Mouse (Mus musculus) hindbrain, embryonic 11.5 days (tissue): ENCODE measurements at regions not wholly inside any gene's neighbourhood (a gene's known extent, or its start where the extent isn't known, plus 50 kb on each side); places are given as distances from the start of the nearest gene placed in this dataset.

Experiments used
- ATAC-seq: fragments of 200-750 bp; cut with Nextera tagmentation; 2 replicates; pipeline ENCODE4 v1.8.0; 2017; ENCODE audit warnings: mild to moderate bottlenecking, moderate TSS enrichment, moderate library complexity; ENCODE audit not compliant: low FRiP score
- DNase-seq: peaks from one replicate; pipeline ENCODE4 v3.0.0-alpha.2; 2015; ENCODE audit warnings: low spot score
- H3K27ac ChIP-seq: fragments of 300-500 bp; sonication (generic); 2 replicates; pipeline ENCODE4 v1.5.1; 2014; ENCODE audit warnings: mild to moderate bottlenecking, low read depth, low read length
- H3K27me3 ChIP-seq: fragments of 300-500 bp; sonication (generic); 2 replicates; pipeline ENCODE4 v1.6.1; 2014; ENCODE audit warnings: mild to moderate bottlenecking, low read length, moderate library complexity, mixed read lengths; ENCODE audit not compliant: control insufficient read depth, insufficient read depth
- H3K36me3 ChIP-seq: fragments of 300-500 bp; sonication (generic); 2 replicates; pipeline ENCODE4 v1.6.1; 2014; ENCODE audit warnings: mild to moderate bottlenecking, low read length, moderate library complexity, mixed read lengths; ENCODE audit not compliant: control insufficient read depth, insufficient read depth
- H3K4me1 ChIP-seq: fragments of 300-500 bp; sonication (generic); replicated peaks from 2 replicates; pipeline ENCODE4 v1.6.1; 2014; ENCODE audit warnings: low read length, mixed read lengths; ENCODE audit not compliant: control insufficient read depth, insufficient read depth
- H3K4me2 ChIP-seq: fragments of 300-500 bp; sonication (generic); replicated peaks from 2 replicates; pipeline ENCODE4 v1.6.1; 2014; ENCODE audit warnings: mild to moderate bottlenecking, low read depth, low read length
- H3K4me3 ChIP-seq: fragments of 300-500 bp; sonication (generic); 2 replicates; pipeline ENCODE4 v1.5.1; 2014; ENCODE audit warnings: low read depth, low read length
- H3K9ac ChIP-seq: fragments of 300-500 bp; sonication (generic); 2 replicates; pipeline ENCODE4 v1.6.1; 2014; ENCODE audit warnings: low read depth, low read length
- H3K9me3 ChIP-seq: fragments of 300-500 bp; sonication (generic); 2 replicates; pipeline ENCODE4 v1.6.1; 2016; ENCODE audit warnings: low read length; ENCODE audit not compliant: control insufficient read depth
- WGBS: fragments of 180-500 bp; shearing (Covaris S2); extraction: QIAGEN DNeasy Blood & Tissue Kit; methylation state at CpG from one replicate; pipeline ENCODE4 v1.1.7; 2014; 5-methylcytosine and 5-hydroxymethylcytosine counted together

DNA sequence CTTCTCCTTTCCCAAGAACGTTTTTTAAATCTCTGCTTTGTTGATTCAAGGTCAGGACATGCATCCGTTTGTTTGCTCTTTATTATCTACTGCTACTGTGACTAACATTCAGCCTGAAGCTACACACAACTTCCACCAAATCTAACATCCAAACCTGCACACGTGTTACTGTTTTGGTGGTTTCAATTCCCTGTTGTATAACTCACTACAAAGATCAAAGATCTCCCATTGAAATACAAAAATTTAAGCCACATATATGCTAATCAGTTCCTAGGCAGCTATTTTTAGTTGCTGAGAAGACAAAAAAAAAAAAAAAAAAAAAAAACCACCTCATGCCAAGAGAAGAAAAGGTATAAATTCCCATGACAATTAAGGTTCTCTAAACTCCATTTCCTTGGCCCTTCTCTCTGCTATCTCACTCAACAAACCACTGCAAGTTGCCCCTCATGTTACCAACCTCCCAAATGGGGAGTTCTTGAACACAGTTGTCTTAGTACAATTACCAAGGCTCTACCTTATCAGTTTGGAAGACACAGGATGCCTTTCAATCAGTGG lies 312.0 kb upstream of the Meis1 start:
- WGBS: 76% methylated on average over 2 of the region's 3 CpGs
- Histone ChIP-seq H3K27me3 (no peaks in the 10 kb centered on the region), H3K9me3 (no peaks in the 10 kb centered on the region), H3K36me3 (no peaks in the 10 kb centered on the region), H3K27ac (no peak overlapping the region), H3K4me1 (no peaks in the 10 kb centered on the region), H3K9ac (no peak overlapping the region), H3K4me3 (no peak overlapping the region), H3K4me2 (no peak overlapping the region)
- DNase-seq (no peak), ATAC-seq (no peak)

DNA sequence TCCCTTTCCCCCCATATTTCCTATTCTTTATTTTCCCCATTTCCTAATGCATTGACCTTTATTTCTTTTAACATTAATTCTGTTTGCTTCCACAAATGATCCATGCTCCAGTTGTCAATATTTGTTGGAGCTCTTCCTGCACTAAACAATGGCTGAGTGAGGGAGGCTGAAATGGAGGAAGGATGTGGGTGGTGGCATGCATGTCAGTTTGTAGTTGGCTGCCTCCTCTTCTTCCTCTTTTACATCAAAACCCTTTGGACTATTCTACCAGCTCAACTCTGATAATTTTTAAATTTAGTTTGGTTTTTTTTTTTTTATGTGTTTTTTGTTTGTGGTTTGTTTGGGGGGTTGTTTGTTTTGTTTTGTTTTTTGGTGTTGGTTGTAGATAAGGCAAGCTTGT lies 313.5 kb upstream of the Meis1 start:
- ATAC-seq (no peak), DNase-seq (no peak)
- H3K9me3 ChIP-seq: no peaks in the 10 kb centered on the region
- no peaks in the 10 kb centered on the region for H3K4me1 ChIP-seq
- no peaks in the 10 kb centered on the region for H3K27me3 ChIP-seq
- H3K4me2 ChIP-seq: no peak overlapping the region
- H3K36me3 ChIP-seq: no peaks in the 10 kb centered on the region
- no peak overlapping the region for H3K27ac ChIP-seq
- no peak overlapping the region for H3K9ac ChIP-seq
- no peak overlapping the region for H3K4me3 ChIP-seq

DNA sequence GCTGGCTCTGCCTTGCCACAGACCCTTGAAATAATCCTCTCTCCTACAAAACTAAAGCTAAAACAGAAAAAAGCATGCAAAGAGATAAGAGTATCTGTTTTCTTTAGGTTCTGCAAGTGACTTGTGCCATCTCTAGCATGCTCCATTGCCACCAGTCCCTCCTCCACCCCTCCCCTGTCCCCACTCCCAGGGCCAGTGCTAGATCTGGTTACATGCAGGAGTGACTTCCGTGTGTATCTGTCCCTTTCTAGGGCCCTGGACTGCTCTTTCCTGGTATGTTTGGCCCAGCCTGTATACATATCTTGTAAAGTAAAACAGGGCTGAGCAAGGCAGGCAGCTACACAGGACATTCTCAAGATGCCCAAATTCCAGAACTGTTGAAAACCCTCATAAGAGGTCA lies 313.9 kb upstream of the Meis1 start:
- no peak overlapping the region for H3K4me3 ChIP-seq
- H3K9ac ChIP-seq: no peak overlapping the region
- WGBS: 67% methylated on average over 1 of the region's 1 CpGs
- no peak overlapping the region for H3K27ac ChIP-seq
- DNase-seq (no peak), ATAC-seq (no peak)
- no peaks in the 10 kb centered on the region for H3K27me3 ChIP-seq
- no peaks in the 10 kb centered on the region for H3K9me3 ChIP-seq
- H3K4me1 ChIP-seq: no peaks in the 10 kb centered on the region
- no peak overlapping the region for H3K4me2 ChIP-seq
- no peaks in the 10 kb centered on the region for H3K36me3 ChIP-seq

DNA sequence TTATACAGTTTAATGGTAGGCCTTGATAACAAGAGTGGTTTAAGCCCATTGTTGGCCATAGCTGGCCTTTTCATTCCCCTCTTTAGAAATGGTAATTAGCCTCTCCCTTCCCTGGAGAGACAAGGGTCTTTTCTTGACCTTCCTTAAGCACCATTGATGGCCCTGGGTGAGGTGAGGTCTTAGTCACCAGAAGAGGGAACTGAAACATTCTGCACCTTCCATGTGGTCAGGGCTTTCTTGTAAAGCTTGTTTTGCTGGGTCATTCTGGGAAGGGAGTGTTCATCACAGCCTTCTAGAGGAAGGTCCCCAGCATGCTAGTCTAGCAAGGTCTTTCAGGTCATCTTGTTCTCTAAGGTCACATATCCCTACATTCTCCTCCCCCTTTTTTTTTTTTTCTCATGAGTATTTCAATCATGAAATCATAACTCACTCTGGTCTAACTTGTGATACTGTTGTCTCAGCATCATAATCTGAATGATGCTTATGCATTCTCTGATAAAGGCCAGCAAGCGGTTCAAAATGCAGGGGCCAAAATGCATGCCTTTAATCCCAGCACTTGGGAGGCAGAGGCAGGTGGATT lies 315.2 kb upstream of the Meis1 start:
- ATAC-seq: no peak
- DNase-seq: no peak
- no peaks in the 10 kb centered on the region for H3K4me1 ChIP-seq
- no peaks in the 10 kb centered on the region for H3K27me3 ChIP-seq
- no peak overlapping the region for H3K27ac ChIP-seq
- 94% methylated on average over 1 of the region's 1 CpGs for WGBS
- no peaks in the 10 kb centered on the region for H3K9me3 ChIP-seq
- H3K9ac ChIP-seq: no peak overlapping the region
- no peak overlapping the region for H3K4me3 ChIP-seq
- H3K4me2 ChIP-seq: no peak overlapping the region
- H3K36me3 ChIP-seq: no peaks in the 10 kb centered on the region

DNA sequence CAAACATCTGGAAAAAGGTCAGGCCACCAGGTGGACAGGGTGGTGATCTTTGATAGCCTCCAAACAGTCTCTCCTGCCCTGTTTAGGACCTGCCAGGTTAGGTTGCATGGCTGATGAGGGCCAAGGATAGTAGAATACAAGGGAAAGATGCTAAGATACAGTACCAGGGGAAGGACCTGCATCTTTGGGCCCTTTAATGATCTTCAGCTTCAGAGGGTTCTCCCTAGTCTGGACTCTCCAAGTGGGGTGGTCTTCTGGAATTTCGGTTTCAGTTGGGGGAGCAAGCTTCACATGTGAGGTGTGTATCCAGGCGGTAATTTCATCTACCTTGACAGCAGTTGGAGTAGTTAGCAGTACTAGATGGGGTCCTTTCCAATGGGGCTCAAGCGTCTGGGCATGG lies 316.6 kb upstream of the Meis1 start:
- H3K4me1 ChIP-seq: no peaks in the 10 kb centered on the region
- H3K27me3 ChIP-seq: no peaks in the 10 kb centered on the region
- no peaks in the 10 kb centered on the region for H3K9me3 ChIP-seq
- DNase-seq: no peak
- ATAC-seq: no peak
- no peak overlapping the region for H3K4me3 ChIP-seq
- H3K27ac ChIP-seq: no peak overlapping the region
- WGBS: 90% methylated on average over 3 of the region's 3 CpGs
- no peaks in the 10 kb centered on the region for H3K36me3 ChIP-seq
- no peak overlapping the region for H3K4me2 ChIP-seq
- no peak overlapping the region for H3K9ac ChIP-seq

DNA sequence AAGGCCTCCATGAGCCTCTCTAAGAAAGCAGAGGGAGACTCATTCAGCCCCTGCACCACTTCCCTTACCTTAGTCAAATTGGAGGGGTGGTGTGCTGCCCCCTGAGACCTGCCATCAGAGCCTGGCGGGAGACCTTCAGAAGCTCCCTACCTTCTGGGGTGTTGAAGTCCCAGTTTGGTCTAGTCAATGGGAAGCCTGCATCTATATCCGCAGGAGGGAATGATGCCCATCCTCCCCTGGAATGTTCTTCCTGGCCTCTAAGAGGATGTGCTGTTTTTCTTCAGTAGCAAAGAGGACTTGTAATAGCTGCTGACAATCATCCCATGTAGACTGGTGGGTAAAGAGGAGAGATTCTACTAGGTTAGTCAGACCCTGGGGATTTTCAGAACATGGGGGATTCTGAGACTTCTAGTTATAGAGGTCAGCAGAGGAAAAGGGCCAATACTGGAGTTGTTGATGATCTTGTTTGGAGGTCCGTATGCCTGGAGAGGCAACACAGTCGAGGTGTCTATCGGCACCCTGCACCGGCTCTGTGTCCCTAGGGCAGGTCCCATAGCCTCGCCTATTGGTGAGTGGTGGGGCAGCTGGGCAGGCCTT lies 321.0 kb upstream of the Meis1 start:
- H3K27ac ChIP-seq: no peak overlapping the region
- no peaks in the 10 kb centered on the region for H3K9me3 ChIP-seq
- H3K4me1 ChIP-seq: no peaks in the 10 kb centered on the region
- H3K9ac ChIP-seq: no peak overlapping the region
- H3K27me3 ChIP-seq: no peaks in the 10 kb centered on the region
- DNase-seq (no peak), ATAC-seq (no peak)
- H3K36me3 ChIP-seq: no peaks in the 10 kb centered on the region
- H3K4me2 ChIP-seq: no peak overlapping the region
- WGBS: 95% methylated on average over 7 of the region's 7 CpGs
- H3K4me3 ChIP-seq: no peak overlapping the region

DNA sequence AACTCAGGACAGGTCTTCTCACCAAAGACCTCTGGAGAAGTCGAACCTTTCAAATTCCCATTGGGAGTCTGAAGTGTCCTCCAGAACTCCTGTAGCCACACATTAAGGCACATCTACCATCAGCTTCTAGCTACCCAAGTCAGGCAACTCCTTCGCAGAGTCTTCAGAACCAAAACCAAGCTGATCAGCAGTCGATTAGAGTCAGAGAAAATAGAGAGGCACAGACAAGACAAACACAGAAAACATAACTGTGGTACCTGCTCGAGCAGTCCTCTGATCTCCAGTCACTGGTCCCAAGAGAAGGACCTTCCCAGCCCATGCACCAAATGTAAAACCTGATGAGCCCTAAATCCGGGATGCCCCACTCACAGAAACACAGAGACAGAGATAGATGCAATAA lies 322.1 kb upstream of the Meis1 start:
- no peaks in the 10 kb centered on the region for H3K4me1 ChIP-seq
- H3K9ac ChIP-seq: no peak overlapping the region
- ATAC-seq (no peak), DNase-seq (no peak)
- no peak overlapping the region for H3K4me2 ChIP-seq
- H3K27ac ChIP-seq: no peak overlapping the region
- H3K36me3 ChIP-seq: no peaks in the 10 kb centered on the region
- no peaks in the 10 kb centered on the region for H3K9me3 ChIP-seq
- H3K27me3 ChIP-seq: no peaks in the 10 kb centered on the region
- 84% methylated on average over 5 of the region's 5 CpGs for WGBS
- H3K4me3 ChIP-seq: no peak overlapping the region

DNA sequence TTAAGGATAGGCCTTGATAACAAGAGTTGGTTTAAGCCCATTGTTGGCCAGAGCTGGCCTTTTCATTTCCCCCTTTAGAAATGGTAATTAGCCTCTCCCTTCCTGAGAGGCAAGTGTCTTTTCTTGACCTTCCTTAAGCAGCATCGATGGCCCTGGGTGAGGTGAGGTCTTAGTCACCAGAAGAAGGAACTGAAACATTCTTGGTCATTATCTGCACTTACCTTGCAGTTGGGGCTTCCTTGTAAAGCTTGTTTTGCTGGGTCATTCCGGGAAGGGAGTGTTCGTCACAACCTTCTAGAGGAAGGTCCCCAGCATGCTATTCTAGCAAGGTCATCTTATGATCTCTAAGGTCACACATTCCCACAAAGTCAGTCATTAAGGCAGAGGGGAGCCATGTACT lies 322.6 kb upstream of the Meis1 start:
- Histone ChIP-seq H3K4me3 (no peak overlapping the region), H3K36me3 (no peaks in the 10 kb centered on the region), H3K27me3 (no peaks in the 10 kb centered on the region), H3K9ac (no peak overlapping the region), H3K9me3 (no peaks in the 10 kb centered on the region), H3K27ac (no peak overlapping the region), H3K4me1 (no peaks in the 10 kb centered on the region), H3K4me2 (no peak overlapping the region)
- WGBS: 44% methylated on average over 3 of the region's 3 CpGs
- DNase-seq (no peak), ATAC-seq (no peak)

DNA sequence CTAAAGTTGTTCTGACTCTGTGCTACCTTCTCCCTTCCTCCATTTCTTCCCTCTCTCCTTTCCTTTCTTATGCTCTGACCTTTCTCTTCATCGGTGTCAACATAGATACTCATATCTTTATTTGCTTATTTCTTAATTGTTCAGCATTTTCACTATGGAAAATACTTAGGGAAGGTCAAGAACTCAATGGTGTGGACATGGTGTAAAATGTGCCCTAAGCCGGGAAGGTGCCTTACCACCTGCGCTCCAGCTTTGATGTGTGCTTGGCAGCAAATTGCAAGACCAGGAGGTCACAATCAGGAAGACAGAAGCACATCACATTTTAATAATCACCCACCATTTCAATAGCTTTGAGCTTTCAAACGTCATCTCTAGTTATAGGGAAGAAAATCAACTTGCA lies 324.0 kb upstream of the Meis1 start:
- no peak overlapping the region for H3K9ac ChIP-seq
- 80% methylated on average over 4 of the region's 4 CpGs for WGBS
- DNase-seq (no peak), ATAC-seq (no peak)
- no peak overlapping the region for H3K4me3 ChIP-seq
- H3K4me1 ChIP-seq: no peaks in the 10 kb centered on the region
- no peaks in the 10 kb centered on the region for H3K9me3 ChIP-seq
- no peak overlapping the region for H3K4me2 ChIP-seq
- no peaks in the 10 kb centered on the region for H3K27me3 ChIP-seq
- no peaks in the 10 kb centered on the region for H3K36me3 ChIP-seq
- H3K27ac ChIP-seq: no peak overlapping the region
